Mouse (Mus musculus): ENCODE measurements at regions not wholly inside any gene's neighbourhood (a gene's known extent, or its start where the extent isn't known, plus 50 kb on each side); places are given as distances from the start of the nearest gene placed in this dataset.

- TF ChIP-seq CTCF (conservative IDR thresholded peaks at IDR 0.05; ENCODE audit: insufficient read depth, insufficient read length, low read depth, low read length), result no peak
- no peak for TF ChIP-seq POLR2A (IDR thresholded peaks at IDR 0.05; ENCODE audit: low read depth, low read length)
These were observed 180.8 kb downstream of the Rplp1 start for GRCm38 (mm10) chr9:61733540-61733939.
